Mouse (Mus musculus) layer of hippocampus, postnatal 25 days (tissue): Measurements from ENCODE around the gene Srsf7. TPM values are rescaled to one million over a fixed set of nuclear protein-coding genes. Genes with fewer than 3 reads are reported as not detected.
"Not testable (repeated sequence)": the region's sequence is repeated elsewhere in the genome, so short reads cannot be mapped to it uniquely, and the experiment has no call there.

Source experiments
- DNase-seq, 2 experiments: peaks; one replicate each; pipeline ENCODE4 v3.0.0; 2022; ENCODE audit warnings: mixed read lengths in 2 of 2, low spot score in 1 of 2; ENCODE audit errors: extremely low spot score in 1 of 2
- total RNA-seq, 2 experiments: library from RNA; stranded (reverse); gene quantifications; 2 replicates each; pipeline ENCODE4 v1.2.3; 2021

Srsf7 gene
- total RNA-seq, 2 experiments from 2014 or later = 108 to 115 TPM

- DNase-seq = no peak
These were observed 1.4 kb downstream of the Srsf7 start for GRCm38 (mm10) chr17:80205657-80206056.

- no peak for DNase-seq
These were observed 7.8 kb downstream of the Srsf7 start for GRCm38 (mm10) chr17:80199160-80199778.

- DNase-seq = no peak
These were observed 14.0 kb downstream of the Srsf7 start for GRCm38 (mm10) chr17:80193075-80193474.

GRCm38 (mm10) chr17:80183615-80184014 is 23.5 kb downstream of the Srsf7 start:
- DNase-seq = no peak

- DNase-seq = no peak
These were observed 26.6 kb downstream of the Srsf7 start for GRCm38 (mm10) chr17:80180468-80180867.

GRCm38 (mm10) chr17:80179959-80180358 is 27.1 kb downstream of the Srsf7 start:
- DNase-seq = peak in 1 of 2 experiments; percentile 67

- not testable (repeated sequence) for DNase-seq
These were observed 28.3 kb downstream of the Srsf7 start for GRCm38 (mm10) chr17:80178846-80179245.

GRCm38 (mm10) chr17:80175966-80176365 is 31.1 kb downstream of the Srsf7 start:
- no peak for DNase-seq

- DNase-seq = no peak
These were observed 31.7 kb downstream of the Srsf7 start for GRCm38 (mm10) chr17:80175386-80175739.

- no peak for DNase-seq
These were observed 32.3 kb downstream of the Srsf7 start for GRCm38 (mm10) chr17:80174699-80175385.

GRCm38 (mm10) chr17:80174146-80174545 is 33.0 kb downstream of the Srsf7 start:
- DNase-seq = no peak

- no peak for DNase-seq
These were observed 33.4 kb downstream of the Srsf7 start for GRCm38 (mm10) chr17:80173708-80174107.

GRCm38 (mm10) chr17:80172761-80173160 is 34.3 kb downstream of the Srsf7 start:
- no peak for DNase-seq

GRCm38 (mm10) chr17:80171948-80172347 is 35.2 kb downstream of the Srsf7 start:
- no peak for DNase-seq

- DNase-seq = no peak
These were observed 36.2 kb downstream of the Srsf7 start for GRCm38 (mm10) chr17:80170951-80171350.

GRCm38 (mm10) chr17:80169792-80170191 is 37.3 kb downstream of the Srsf7 start:
- no peak for DNase-seq

- peak; percentile 36 to 42 for DNase-seq
These were observed 38.5 kb downstream of the Srsf7 start for GRCm38 (mm10) chr17:80168425-80169182.

GRCm38 (mm10) chr17:80167851-80168251 is 39.3 kb downstream of the Srsf7 start:
- no peak for DNase-seq

GRCm38 (mm10) chr17:80167436-80167835 is 39.7 kb downstream of the Srsf7 start:
- no peak for DNase-seq

GRCm38 (mm10) chr17:80166346-80166745 is 40.8 kb downstream of the Srsf7 start:
- DNase-seq = no peak

GRCm38 (mm10) chr17:80165741-80166140 is 41.4 kb downstream of the Srsf7 start:
- peak in 1 of 2 experiments; percentile 30 for DNase-seq
